Mouse (Mus musculus): ENCODE data around the gene Ogn.

The Ogn gene

DNA sequence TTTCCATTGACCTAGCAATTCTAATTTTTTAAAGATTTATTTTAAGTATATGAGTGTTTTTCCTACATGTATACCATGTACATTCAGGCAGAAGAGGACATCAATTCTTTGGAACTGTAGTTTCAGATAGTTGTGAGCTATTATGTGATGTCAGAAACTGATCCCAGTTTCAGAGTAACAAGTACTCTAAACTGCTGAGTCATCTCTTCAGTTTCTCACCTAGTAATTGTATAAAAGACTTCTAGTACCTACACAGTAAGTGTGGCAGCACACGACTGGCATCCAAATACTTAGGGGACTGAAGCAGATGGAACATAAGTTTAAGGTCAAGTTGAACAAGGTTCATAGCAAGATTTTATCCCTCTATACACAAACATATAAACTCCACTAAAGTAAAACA is 38.2 kb downstream of the Ogn start:
- DNase-seq, result no peak

DNA sequence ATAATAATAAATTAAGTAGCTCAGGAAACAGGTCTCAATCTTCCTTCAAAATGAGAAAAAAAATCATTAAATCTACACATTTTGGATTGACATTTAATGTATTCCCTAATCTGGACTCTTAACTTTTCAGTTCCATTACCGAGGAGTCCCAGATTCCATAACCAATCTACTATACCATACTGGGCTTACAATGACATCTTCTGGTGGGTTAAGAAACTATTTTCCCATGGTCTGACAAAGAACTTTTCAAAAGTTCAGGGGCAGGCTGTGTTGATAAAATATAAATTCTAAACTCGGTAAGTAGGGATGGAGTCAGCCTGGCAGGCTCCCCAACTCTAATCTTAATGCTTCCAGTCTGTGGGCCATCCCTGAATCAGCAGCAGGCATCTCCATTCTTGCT is 43.3 kb downstream of the Ogn start:
- no peak for DNase-seq

DNA sequence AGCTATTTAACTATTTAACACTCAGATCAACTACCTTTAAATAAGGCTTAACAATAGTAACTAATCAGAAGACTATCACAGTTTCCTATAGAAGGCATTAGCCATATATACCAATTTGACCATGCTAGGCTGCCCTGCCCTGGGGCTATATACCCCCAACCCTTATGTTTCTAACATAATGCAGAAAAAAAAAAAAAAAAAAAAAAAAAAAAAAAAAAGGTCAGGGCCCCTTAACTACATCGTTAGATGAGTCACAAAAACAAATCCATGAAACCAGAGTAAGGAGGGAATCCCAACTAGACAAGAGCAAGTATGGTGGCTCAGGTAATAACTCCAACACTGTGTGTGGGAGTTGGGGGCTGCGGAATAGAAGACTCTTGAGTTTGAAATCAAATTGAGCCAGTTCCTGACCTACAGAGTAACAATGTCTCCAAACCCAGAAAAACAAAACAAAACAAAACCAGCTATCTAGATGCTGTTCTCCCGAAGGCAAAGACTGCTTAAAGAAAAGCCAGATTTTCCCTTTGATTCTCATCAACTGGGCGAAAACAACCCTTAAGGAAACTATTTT is 44.0 kb downstream of the Ogn start:
- DNase-seq, result no peak

DNA sequence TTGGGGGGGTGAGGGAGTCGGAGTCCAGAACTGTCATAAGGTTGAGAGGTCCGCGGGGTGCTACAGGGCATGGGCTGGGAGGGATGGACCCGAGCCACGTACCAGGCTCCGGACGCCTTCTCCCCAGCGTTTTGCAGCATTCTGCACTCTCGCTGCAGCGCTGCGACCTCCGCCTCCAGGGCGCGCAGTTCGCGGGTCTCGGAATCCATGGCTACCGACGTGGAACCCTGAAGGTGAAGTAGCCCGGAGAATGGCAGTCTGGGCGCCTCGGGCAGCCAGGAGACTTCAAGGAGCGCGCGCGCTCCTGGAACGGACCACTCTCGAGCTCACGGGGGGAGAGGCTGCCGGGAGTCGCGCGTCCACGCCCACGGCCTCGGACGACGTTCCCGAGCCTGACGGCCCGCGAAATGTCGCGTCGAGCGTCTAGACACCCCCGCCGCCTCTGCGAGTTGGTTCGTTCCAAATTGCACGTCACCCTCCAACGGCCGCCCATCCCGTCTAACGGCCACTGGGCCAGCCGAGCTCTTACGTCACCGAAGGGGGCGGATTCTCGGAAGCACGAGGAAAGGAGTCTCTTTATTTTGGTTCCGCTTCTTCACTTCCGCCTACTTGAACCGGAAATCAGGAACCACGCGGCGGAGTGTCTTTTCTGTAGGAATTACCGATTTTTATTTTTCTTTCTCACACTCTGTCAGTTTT is 44.8 kb downstream of the Ogn start, which contains the start of the genes Cenpp and Nol8:
Gene Cenpp (minus strand): TSS at position 305 of the 699 bp plus-strand sequence.
Gene Nol8 (plus strand): TSS at position 598 of the 699 bp plus-strand sequence.
- peak; percentile 100 for DNase-seq

DNA sequence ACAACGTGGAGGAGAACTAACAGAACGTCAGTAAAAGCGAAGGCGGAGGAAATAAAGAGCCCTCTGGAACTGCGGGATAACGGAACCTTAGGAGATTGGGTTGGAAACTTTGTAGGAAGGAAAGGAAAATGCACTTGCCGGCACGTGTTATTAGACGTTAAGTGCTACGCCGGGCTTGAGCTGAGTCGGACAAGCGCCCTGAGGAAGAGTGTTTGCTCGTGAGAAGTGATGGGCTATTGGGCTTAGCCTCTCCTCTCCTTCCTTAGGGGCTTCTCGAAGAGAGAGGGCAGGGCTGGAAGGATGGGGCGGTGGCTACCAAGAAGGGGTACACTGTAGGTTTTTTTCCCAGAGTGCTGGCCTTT is 45.3 kb downstream of the Ogn start:
- peak; percentile 66 for DNase-seq
